Mouse (Mus musculus) heart, embryonic 14.5 days (tissue): ENCODE measurements at regions not wholly inside any gene's neighbourhood (a gene's known extent, or its start where the extent isn't known, plus 50 kb on each side); places are given as distances from the start of the nearest gene placed in this dataset.

Experiments used
- ATAC-seq: fragments of 200-750 bp; cut with Nextera tagmentation; 2 replicates; pipeline ENCODE4 v1.8.0; 2017; ENCODE audit warnings: low read depth, moderate TSS enrichment; ENCODE audit not compliant: insufficient number of reproducible peaks, insufficient read depth, low FRiP score
- H3K27ac ChIP-seq, 2 experiments: fragments of 200-500 bp in 1 of 2; fragments of 300-500 bp in 1 of 2; sonication (generic) in 1 of 2; replicated peaks in 1 of 2; 2 replicates each; pipeline ENCODE4 v1.5.1; 2012 to 2014; ENCODE audit warnings: low read depth in 2 of 2, low read length in 2 of 2, control low read depth in 1 of 2, mild to moderate bottlenecking in 1 of 2, mixed read lengths in 1 of 2; ENCODE audit not compliant: control insufficient read depth in 1 of 2, insufficient read depth in 1 of 2
- H3K27me3 ChIP-seq: fragments of 300-500 bp; sonication (generic); 2 replicates; pipeline ENCODE4 v1.6.1; 2014; ENCODE audit warnings: mild to moderate bottlenecking, low read length, control low read depth; ENCODE audit not compliant: control insufficient read depth, insufficient read depth
- H3K36me3 ChIP-seq: fragments of 300-500 bp; sonication (generic); 2 replicates; pipeline ENCODE4 v1.6.1; 2014; ENCODE audit warnings: mild to moderate bottlenecking, control low read depth, low read length, mixed read lengths; ENCODE audit not compliant: control insufficient read depth, insufficient read depth
- H3K4me1 ChIP-seq, 2 experiments: fragments of 200-500 bp in 1 of 2; fragments of 300-500 bp in 1 of 2; sonication (generic) in 1 of 2; 2 replicates each; pipeline ENCODE4 v1.6.1; 2012 to 2014; ENCODE audit warnings: low read length in 2 of 2, control low read depth in 1 of 2, mixed read lengths in 1 of 2; ENCODE audit not compliant: control insufficient read depth in 2 of 2, insufficient read depth in 2 of 2
- H3K4me2 ChIP-seq: fragments of 300-500 bp; sonication (generic); 2 replicates; pipeline ENCODE4 v1.6.1; 2014; ENCODE audit warnings: mild to moderate bottlenecking, low read length
- H3K4me3 ChIP-seq, 2 experiments: fragments of 200-500 bp in 1 of 2; fragments of 300-500 bp in 1 of 2; sonication (generic) in 1 of 2; 2 replicates each; pipeline ENCODE4 v1.5.1; 2012 to 2014; ENCODE audit warnings: low read length in 2 of 2, mild to moderate bottlenecking in 2 of 2, control low read depth in 1 of 2, low read depth in 1 of 2, moderate library complexity in 1 of 2; ENCODE audit not compliant: control insufficient read depth in 1 of 2, insufficient read depth in 1 of 2
- H3K9ac ChIP-seq: fragments of 300-500 bp; sonication (generic); 2 replicates; pipeline ENCODE4 v1.6.1; 2014; ENCODE audit warnings: mild to moderate bottlenecking, low read length
- H3K9me3 ChIP-seq: fragments of 300-500 bp; sonication (generic); 2 replicates; pipeline ENCODE4 v1.6.1; 2016; ENCODE audit warnings: low read length, control low read depth; ENCODE audit not compliant: control insufficient read depth
- WGBS: fragments of 180-500 bp; shearing (Covaris S2); extraction: QIAGEN DNeasy Blood & Tissue Kit; methylation state at CpG from one replicate; pipeline ENCODE4 v1.1.7; 2014; 5-methylcytosine and 5-hydroxymethylcytosine counted together

DNA sequence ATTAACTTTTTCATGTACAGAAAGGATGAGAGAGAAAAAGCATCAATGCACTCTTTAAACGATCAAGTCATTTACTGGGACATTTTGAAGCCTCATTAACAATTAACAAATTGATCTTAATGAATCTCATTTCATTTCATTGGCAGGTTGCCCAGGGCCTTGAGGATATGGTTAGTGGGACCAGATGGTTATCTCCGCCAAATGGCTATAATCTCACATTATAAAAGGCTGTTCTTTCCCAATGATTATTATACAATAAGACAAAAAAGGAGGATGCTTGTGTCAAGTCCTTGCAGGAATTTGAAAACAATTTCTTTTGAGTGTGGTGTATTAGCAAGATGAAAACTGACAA lies 185.3 kb downstream of the Snx13 start:
- Histone ChIP-seq H3K9me3 (no peaks in the 10 kb centered on the region), H3K27ac (no peak overlapping the region), H3K9ac (no peak overlapping the region), H3K4me2 (no peak overlapping the region), H3K36me3 (no peaks in the 10 kb centered on the region), H3K27me3 (no peaks in the 10 kb centered on the region), H3K4me3 (no peak overlapping the region), H3K4me1 (no peaks in the 10 kb centered on the region)
- WGBS = 72% methylated on average over 2 of the region's 2 CpGs
- no peak for ATAC-seq

DNA sequence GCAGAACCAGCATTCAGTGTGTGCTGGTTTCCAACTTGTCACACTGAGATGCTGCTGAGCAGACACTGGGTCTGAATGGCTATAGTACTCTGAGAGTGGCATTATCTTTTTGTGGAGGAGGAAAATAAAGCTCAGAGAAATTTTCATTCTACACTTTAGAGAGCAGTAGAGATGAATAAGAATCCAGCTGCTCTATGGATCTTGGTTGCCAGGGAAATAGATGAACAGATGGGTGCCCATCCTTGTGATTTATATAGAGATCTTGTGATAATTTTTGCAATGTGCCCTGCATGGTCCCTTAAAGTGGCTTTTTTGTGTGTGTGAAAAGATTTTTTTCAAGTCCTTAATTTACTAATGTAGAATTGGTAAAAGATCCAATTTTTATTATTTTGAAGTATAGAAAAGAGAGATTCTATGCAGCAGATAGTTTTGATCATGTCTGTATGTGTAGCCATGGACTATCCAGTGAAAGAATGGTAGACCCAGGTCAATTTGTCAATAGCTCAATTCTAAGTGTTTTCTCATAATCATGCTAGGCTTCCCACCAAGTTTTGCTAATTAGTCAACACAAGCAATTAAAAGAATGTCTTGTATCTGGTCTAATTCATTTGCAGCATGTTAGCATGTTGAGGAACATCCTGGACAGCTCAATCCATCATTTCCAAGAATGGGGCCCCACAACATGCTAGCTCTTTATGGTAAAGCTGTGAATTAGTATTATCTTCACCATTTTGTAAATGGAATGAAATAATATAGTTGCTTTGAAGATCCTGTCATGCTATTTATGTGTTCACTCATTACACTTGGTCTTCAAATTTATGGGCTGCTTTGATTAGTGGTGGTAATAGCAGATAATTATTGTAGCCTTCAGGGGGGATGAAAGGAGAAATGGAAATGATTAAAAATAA lies 184.7 kb downstream of the Snx13 start:
- Histone ChIP-seq H3K27ac (no peak overlapping the region), H3K36me3 (no peaks in the 10 kb centered on the region), H3K4me3 (no peak overlapping the region), H3K4me2 (no peak overlapping the region), H3K27me3 (no peaks in the 10 kb centered on the region), H3K4me1 (no peaks in the 10 kb centered on the region), H3K9ac (no peak overlapping the region), H3K9me3 (no peaks in the 10 kb centered on the region)
- no peak for ATAC-seq

DNA sequence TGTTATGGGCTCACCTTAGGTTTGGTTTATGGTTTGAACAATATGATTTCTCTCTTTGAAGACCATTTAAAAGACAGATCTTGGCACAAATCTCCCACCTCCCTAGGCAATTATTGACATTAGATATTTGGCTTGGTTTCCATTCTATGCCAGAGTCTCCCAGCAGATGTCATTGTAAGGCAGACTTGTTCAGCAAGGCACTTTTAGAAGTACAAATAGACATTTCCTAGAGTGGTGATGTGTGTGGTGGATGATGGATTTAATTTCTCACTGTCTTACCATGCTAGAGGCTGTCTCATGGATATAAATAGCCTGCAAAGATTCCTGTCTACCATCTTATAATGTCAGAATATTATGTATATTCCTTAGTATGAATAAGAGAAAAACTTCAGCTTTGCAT lies 173.4 kb downstream of the Snx13 start:
- Histone ChIP-seq H3K4me1 (no peaks in the 10 kb centered on the region), H3K4me3 (no peak overlapping the region), H3K4me2 (no peak overlapping the region), H3K9ac (no peak overlapping the region), H3K27ac (no peak overlapping the region), H3K9me3 (no peaks in the 10 kb centered on the region), H3K27me3 (no peaks in the 10 kb centered on the region), H3K36me3 (no peaks in the 10 kb centered on the region)
- no peak for ATAC-seq

DNA sequence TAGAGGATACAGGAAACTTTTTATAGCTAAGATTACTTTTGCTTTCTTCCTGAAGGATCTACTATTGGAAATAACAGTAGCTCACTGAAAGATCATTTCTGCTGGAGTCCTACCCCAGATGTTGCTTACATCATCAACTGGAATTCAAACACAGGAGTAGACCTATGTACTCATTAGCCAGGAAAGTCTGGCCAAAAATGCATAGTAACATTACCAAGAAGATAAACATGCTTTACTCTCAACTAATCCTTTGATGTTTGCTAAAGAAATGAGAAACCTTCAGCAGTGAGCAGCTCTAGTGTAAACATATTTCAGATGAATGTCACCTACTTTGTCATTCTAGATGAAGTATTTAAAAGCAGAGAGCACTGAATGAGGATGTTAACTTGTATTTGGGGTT lies 173.0 kb downstream of the Snx13 start:
- H3K4me3 ChIP-seq = no peak overlapping the region
- H3K27ac ChIP-seq = no peak overlapping the region
- no peak overlapping the region for H3K4me2 ChIP-seq
- H3K9me3 ChIP-seq = no peaks in the 10 kb centered on the region
- no peaks in the 10 kb centered on the region for H3K36me3 ChIP-seq
- no peak overlapping the region for H3K9ac ChIP-seq
- no peak for ATAC-seq
- no peaks in the 10 kb centered on the region for H3K4me1 ChIP-seq
- no peaks in the 10 kb centered on the region for H3K27me3 ChIP-seq

DNA sequence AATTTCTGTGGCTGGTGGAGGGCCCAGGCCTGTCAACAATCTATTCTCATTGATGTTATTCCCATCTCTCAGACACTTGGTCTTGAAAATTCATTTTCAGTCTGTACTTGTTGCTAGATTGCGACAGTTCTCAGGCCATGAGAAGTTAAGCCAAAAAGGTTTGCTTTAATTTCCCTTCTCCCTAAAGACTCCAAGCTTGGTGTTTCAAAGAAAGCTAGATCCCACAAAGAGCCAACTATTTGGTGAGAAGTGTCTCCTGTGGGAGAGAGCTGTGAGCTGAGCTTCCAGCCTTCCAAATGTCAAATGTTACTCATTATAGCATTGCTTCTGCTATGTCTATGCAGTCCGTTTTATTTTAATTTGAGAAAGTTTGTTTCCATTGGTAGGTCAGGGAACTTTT lies 169.7 kb downstream of the Snx13 start:
- H3K4me3 ChIP-seq = no peak overlapping the region
- no peak for ATAC-seq
- H3K27ac ChIP-seq = no peak overlapping the region
- no peaks in the 10 kb centered on the region for H3K27me3 ChIP-seq
- no peaks in the 10 kb centered on the region for H3K36me3 ChIP-seq
- H3K9me3 ChIP-seq = no peaks in the 10 kb centered on the region
- 77% methylated on average over 2 of the region's 2 CpGs for WGBS
- no peak overlapping the region for H3K4me2 ChIP-seq
- H3K9ac ChIP-seq = no peak overlapping the region
- H3K4me1 ChIP-seq = no peaks in the 10 kb centered on the region

DNA sequence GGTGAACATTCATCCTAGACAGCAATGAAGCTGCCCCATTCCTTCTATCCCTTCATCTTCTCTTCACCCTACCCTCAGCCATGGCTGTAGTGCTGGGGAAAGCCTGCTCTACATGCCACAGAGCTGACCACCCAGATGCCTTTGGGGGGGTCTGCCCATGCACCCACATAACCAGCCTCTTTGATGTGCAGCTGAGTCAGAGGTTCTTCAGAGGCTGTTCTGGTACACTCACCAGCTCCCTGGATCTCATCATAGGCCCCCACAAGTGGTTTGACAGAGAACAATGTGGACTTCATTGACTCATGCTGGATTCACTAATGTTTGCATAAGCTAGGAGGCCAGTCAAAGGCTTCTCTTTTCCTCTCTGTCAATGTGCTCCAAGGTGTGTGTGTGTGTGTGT lies 162.4 kb downstream of the Snx13 start:
- no peaks in the 10 kb centered on the region for H3K27me3 ChIP-seq
- H3K4me1 ChIP-seq = no peaks in the 10 kb centered on the region; a peak in 1 of 4 replicates
- H3K27ac ChIP-seq = no peak overlapping the region
- H3K36me3 ChIP-seq = no peaks in the 10 kb centered on the region
- H3K4me3 ChIP-seq = no peak overlapping the region
- ATAC-seq = no peak
- no peaks in the 10 kb centered on the region for H3K9me3 ChIP-seq
- H3K4me2 ChIP-seq = no peak overlapping the region
- H3K9ac ChIP-seq = no peak overlapping the region

DNA sequence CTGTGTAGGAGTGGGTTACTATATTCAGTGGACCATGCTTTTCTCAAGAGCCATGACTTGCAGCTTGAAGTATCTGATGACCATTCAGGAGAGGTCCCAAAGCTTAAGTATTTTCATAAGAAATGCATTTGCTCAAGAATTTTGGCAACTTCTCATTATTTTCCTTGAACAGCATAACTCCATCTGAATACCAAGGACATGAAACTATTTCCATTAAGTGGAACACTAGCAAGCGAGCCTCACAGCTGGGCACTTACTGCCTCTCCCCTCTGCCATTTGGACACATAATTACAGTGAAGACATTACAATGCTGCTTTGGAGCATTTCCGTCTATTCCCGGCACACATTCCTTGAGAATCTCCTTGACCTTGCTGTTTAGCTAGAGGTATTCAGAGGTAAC lies 160.6 kb downstream of the Snx13 start:
- Histone ChIP-seq H3K4me1 (no peaks in the 10 kb centered on the region; a peak in 1 of 4 replicates), H3K9me3 (no peaks in the 10 kb centered on the region), H3K36me3 (no peaks in the 10 kb centered on the region), H3K27ac (no peak overlapping the region), H3K4me3 (no peak overlapping the region), H3K4me2 (no peak overlapping the region), H3K9ac (no peak overlapping the region), H3K27me3 (no peaks in the 10 kb centered on the region)
- no peak for ATAC-seq
- 67% methylated on average over 3 of the region's 3 CpGs for WGBS

DNA sequence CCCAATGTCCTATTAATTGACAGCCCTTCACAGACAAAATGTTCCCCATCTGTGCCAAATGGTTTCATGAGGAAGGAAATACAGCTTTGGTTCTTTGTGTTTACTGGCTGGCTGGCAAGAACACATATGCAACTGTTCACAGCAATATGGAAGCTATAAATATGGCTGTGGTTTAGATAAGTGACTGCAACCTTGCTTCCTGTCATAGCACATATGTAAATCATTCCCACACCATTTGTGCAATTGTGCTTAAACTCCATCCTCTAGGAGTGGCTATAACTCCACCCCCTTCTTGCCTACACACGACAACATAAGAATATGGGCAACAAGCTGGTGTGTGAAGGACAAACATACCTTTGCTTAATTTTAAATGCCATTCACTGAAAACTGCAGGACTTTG lies 156.4 kb downstream of the Snx13 start:
- 79% methylated on average over 1 of the region's 1 CpGs for WGBS
- no peak for ATAC-seq
- Histone ChIP-seq H3K4me1 (no peaks in the 10 kb centered on the region), H3K9ac (no peak overlapping the region), H3K4me3 (no peak overlapping the region), H3K27me3 (no peaks in the 10 kb centered on the region), H3K36me3 (no peaks in the 10 kb centered on the region), H3K27ac (no peak overlapping the region), H3K9me3 (no peaks in the 10 kb centered on the region), H3K4me2 (no peak overlapping the region)
